Mouse (Mus musculus) urinary bladder, adult 18-20 months (tissue): Measurements from ENCODE around the gene Smyd5.
"Not testable (repeated sequence)": the region's sequence is repeated elsewhere in the genome, so short reads cannot be mapped to it uniquely, and the experiment has no call there.

Experiments
- DNase-seq, 2 experiments: peaks; one replicate each; pipeline ENCODE4 v3.0.0; 2022; ENCODE audit warnings: low spot score in 2 of 2, mixed read lengths in 2 of 2

The Smyd5 gene

DNA sequence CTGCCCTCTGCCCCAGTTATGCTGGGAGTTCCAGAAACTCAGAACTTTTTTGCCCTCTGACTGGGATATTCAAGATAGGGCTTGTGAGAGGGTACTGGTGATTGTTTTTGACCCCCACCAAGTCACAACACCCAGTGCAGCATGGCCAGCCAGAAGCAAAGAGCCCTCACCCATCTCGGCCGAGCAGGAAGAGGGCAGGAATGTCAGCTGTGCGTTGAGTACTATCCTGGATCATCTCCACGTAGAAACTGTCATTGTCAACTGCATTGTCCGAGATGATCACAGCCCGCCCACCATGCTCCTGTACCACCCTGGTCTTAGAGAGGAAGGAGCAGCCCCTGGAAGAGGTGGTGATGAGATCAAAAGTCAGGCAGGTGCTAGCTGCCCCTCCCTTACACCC is 15.6 kb downstream of the Smyd5 start:
- no peak for DNase-seq

DNA sequence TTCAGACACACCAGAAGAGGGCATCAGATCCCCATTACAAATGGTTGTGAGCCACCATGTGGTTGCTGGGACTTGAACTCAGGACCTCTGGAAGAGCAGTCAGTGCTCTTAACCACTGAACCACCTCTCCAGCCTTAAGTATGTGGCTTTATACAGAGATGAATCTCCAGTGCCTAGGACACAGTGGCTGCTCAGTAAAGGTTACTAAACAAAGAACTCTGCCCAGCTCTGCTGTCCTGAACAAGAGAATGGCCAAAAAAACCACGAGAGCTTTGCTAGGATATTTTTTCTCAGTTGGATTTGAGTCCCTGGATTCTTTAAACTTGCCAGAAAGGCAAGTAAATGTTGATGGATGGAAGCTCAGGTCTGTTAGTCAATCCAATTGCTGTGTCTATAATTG is 18.4 kb downstream of the Smyd5 start:
- DNase-seq, result not testable (repeated sequence)

DNA sequence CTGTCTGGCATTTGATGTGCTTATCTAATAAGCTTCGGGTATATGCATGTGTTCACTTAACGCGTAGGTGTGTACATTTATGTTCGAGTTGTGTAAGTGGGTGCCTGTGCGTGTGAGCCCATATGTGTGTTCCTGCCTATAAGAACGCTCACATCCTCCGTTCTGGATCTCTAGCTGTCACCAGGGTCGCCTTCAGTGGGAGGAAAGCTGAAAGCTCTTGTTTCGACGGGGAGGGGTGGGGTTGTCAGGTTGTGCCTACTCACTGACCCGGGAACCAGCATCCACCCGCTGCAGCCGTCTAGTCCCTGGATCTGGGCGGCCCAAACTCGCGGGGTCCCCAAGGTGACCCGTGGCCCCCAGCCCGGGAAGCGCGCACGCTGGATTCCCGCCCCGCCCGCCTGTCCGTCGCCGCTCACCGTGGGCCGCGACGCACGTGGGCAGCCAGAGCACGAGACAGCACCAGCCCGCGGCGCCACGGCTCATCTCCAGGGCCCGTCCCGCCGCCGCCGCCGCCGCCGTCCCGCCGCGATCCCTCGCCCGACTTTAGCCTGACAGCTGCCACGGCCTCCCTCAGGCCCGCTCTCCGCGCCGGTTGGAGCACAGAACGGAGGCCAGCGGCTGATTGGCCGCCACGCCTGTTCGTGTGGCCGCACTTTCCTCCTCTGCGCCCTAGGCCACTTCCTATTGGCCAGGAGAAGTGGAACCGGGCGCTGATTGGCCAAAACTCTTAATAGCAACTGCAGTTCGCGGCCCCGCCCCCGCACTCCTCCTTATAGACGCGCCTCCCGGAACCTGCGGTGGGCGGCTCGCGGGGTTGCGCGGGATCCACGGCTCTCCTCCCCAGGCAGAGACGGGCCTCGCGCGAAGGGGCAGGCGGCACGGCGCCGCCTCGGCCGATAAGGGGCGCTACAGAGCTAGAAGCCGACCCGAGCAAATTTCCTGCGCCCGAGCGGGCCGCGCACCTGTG is 19.2 kb downstream of the Smyd5 start, which contains the start of gene Cct7:
TSS of gene Cct7 (plus strand) at position 818 of the 967 bp plus-strand sequence.
- DNase-seq, result peak in 1 of 2 experiments; percentile 97

DNA sequence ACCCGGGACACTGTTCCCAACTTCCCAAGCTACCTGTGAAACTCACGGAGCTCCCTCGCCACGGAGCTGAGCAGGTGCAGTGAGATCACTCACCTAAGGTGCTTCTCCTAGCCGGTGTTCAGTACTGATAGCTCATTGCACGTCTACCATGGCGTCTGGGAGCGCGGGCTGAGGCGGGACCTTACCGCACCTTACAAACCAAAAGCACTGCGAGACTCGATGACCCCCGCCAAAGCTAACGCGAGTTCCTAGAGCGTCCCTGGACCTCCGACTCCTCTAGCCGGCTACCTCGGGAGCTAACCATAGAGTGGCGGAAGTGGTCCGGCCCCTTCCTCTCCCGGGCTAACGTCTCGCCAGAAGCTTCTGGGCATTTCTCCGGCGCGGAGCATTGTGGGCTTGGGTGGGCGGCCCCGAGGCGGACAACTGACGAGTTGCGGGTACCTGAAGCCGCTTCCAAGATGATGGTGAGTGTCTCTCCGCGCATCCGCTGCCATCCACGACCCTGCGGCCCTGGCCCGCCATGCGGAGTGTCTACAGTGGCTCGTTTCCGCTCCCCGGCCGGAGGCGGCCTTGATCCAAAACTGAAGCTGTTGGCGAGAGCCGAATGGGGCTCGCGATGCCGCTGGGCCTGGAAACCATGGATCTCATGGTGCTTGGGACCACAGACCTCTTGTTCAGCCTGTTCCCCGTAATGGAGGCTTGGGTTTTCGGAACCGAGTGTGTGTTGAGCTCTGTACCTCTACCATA is 20.0 kb downstream of the Smyd5 start, which contains the start of gene Pradc1:
TSS of gene Pradc1 (minus strand) at position 307 of the 747 bp plus-strand sequence.
- peak; percentile 97 for DNase-seq

DNA sequence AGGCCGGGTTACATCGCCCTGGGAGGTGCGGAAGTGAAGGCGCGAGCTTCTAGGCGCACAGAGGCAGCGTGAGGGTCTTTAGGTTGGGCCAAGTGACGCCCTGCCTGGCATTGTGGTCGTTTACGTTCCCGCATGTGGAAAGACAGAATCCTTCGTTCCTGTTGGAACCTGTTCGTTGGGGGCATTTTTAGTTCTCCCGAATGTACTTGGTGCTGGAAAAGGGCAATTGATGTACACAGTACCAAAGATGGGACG is 20.5 kb downstream of the Smyd5 start:
- no peak for DNase-seq

DNA sequence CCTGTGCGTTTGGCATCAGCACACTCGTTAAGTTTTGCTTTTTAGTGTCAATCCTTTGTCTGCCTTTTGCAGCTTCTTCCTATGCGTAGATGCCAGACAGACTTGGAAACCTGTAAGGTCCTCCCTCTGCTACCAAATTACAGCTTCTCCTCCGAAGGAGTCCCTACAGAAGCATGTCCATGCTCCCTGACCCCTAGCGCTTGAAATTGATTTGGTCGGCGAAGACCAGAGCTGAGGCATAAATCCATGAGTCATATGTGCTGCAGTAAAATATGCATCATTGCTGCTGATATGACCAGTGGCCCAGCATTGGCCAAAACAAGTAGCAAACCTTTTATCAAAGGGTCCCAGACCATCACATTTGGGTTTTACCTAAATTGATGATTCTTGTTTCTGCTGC is 21.0 kb downstream of the Smyd5 start:
- DNase-seq, result no peak

DNA sequence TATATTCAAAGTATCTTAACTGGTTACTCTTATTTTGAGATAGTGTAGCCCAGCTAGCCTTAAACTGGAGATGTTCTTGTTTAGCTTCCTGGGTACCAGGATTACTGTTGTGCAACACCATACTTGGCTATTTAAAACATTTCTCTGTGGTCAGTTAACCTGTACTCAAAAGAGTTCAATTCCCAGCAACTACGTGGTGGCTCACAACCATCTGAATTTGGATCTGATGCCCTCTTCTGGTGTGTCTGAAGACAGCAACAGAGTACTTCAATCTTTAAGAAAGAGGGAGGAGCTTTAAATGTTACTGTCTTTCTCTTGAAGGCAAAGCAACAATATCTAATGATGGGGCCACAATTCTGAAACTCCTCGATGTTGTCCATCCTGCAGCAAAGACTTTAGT is 27.8 kb downstream of the Smyd5 start:
- DNase-seq, result no peak

DNA sequence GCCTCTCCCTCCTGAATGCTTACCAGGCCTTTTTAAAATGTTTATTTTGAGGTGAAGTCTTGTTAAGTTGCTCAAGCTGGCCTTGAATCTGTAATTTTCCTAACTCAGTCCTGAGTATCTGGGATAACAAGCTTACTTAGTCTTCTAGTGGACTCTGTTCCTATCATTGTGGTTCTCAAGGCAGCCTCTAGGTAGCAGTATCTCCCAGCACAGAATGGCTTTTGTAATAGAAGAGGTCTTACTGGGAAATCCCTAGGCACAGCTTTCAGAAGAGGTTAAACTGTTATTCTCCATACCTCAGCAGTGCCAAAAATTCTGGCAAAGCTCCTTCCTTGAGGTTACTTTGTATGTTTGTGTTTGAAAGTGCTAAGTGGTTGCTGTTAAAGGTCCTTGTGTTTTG is 33.6 kb downstream of the Smyd5 start:
- no peak for DNase-seq

DNA sequence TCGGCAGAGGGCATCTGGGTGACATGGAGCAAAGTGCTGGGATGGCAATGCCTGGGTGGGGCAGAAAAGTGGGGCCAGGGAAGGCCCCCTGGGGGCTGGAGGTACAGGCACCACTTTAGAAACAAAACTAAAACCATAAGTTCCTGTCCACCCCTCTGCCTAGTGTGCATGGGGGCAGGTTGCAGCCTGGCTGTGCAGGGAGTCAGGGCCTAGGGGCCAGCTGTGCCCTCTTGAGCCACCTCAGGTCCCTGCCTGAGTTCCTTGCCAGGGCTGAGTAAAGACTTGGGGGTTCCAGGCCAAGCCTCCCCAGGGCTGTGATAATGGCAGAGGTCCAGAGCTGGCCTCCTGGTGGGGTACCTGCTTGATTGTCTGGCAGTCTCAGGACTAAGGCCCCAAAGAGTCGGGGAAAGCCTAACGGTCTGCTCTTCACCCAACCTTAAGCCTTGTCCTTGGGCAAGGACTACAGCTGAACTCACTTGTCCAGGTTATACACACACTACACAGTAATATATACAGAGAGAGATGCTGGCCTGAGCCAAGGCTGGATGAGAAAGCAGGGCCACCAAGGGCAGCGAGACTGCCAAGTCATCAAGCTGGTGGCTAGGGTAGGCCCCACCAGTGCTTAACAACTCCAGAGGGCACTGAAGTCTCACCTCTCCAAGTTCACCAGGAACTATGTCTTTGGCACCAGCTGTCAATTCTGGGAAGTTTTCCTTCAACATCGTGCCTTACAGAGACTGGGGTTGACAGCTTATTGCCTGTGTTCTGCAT is 38.1 kb downstream of the Smyd5 start:
- DNase-seq, result no peak

DNA sequence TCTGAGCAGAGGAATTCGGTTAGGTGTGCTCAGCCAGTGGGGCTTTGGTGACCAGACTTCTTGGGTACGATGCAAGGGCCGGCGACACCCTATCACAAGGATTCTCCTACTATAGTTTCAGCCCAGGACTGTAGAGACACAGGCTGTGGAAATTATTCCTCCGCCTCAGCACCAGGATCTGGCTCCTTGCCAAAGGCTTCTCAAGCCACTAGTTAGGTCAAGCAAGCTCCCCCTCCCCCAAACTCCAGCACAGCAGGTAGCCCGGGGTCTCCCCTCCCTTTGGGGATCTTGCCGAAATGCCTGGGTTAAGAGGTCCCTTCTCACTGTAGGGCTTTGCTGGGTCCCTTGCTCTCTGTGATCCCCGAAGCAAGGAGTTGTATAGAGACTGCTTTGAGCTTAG is 40.2 kb downstream of the Smyd5 start:
- DNase-seq, result no peak

DNA sequence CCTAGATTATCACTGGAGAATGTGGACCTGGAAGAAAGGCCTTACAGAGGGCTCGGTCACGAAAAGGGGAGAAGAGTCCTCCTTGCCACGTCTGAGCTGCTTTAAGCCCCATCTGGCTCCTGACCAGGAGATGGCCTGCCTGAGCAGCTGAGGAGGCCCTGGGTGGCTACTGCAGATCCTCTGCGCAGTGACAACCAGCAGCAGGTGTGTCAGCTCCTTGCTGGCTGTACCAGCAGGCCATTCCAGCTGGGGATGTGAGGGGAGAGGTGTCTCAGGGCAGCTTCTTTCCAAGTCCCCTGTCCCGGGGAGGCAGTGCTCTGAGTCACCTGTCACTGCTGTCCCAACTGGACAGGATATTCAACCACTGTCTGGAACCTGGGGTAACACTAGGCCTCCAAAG is 40.8 kb downstream of the Smyd5 start:
- no peak for DNase-seq

DNA sequence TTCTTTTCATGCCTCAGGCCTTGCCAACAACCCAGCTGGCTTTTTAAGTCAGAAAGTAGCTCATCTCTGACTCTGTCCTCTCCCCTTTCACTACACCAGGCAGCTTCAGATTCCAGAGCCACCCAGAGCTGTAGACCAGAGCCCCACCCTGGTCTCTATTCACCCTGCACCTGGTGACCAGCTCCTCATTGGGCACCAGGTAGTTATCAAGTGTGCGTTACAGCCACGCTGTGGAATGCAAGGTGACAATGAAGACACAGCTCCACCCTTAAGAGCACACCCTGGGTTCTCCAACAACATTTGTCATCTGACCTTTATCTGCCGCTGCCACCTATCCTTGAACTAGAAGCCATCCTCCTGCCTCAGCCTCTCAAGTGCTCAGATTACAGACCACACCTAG is 43.8 kb downstream of the Smyd5 start:
- DNase-seq, result no peak

DNA sequence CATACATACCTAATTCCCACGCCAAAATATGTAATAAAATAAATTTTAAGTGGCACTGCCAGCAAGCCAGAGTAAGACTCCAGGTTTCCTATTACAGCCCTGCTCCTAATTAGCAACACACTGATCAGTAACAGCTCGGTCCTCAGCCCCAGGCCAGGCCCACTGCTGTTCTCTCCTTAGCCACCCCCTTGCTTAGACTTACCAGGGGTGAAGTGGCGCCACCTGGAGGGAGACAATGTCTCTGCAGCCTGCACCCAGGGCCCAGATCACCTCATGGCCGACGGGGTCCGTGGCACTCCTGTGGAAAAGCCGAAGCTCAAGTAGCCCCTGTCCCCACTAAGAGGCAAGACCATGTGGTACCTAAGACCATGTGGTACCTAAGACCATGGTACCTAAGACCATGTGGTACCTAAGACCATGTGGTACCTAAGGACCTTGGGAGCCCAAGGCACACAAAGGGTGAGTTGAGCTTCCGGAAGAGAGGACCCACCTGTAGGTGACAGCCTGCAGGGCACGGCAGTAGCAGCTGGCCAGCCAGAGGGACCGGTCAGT is 45.7 kb downstream of the Smyd5 start:
- DNase-seq, result no peak

DNA sequence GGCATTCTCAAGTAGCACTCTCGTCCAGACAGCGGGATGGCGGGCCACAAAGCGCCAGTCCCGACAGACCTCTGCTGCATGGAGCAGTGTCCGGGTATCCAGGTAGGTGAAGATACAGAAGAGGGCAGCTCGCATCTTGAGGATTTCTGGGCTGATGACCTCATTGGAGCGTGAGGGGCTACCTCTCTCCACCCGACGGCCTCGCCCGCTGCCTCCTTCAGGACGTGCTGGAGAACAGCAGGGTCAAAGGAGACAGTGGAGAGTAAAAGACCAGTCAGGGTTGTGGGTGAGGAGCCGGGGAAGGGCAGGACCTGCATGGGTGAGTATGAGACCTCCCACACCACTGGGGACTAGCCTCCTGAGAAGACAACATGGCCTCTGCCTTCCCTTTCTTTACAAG is 46.6 kb downstream of the Smyd5 start:
- no peak for DNase-seq

DNA sequence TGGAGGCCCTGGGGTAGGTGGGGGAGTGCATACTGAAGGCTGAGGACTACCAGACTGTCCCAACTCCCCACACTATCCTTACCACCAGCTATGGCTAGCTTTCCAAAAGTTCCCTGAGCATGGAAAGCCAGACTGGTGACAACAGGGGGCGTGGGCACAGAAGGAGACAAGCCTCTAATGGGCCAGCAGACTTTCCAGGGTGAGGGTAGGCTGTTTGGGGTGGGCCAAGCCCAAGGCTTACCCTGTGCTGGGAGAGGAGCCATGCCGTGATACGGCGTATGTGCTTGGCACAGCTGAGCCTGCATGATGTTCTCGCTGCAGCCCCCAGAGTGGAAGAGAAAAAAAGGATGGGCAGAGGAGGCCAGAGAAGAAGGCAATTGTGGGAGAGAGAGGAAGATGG is 48.2 kb downstream of the Smyd5 start:
- DNase-seq, result no peak

DNA sequence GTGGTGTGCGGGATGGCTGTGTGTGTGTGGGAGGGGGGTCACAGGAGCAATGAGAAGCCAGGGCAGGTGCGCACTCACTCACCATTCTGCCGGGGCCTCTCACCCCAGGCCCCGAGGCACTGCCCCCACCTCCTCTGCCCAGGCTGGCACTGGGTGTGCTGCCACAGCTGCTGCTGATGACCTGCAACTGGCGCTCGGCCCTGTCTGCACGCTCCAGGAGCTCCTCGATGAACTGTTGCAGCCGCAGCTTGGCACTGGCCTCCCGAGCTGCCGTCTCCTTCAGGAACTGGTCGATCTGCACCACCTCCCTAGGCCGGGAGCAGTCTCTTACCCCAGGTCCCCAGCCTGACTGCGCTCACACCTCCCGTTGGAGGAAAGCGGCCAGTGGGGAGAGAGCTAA is 48.9 kb downstream of the Smyd5 start:
- no peak for DNase-seq

DNA sequence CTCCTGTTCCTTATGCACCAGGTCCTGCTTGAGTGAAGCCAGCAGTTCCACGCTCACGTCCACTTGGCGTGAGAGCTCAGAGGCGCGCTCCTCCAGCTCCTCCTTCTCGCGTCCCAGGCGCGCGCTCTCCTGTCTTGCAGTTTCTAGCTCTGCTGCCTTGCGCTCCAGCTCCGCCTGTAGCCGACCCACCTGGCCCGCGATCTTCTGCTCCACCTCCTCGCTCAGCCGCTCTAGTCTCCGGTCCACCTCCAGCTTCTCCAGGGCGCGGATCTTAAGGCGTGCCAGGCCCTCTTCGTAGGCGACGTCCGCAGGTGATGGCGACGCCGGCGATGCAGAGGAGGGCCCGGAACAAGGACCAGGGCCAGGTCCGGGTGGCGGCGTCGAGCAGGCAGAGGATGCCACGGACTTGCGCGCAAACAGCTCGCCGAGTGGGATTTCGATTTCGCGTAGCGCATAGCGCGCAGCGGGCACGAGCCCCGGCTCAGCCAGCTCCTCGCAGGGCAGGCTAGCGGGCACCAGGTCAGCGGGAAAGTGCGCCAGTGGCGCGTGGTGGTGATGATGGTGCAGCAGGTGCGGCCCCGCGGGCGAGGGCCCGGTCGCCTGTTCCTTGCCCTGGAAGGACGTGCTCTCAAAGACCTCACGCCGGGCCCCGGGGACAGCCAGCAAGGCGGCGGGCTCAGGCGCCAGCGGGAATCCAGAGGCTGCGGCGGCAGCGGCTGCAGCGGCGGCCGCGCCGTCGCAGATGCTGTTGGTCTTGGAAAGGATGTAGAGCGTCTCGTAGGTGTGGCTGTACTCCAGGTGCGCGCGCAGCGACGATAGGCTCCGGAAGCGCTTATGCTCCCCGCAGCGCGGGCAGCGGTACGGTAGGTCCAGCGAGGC is 52.3 kb downstream of the Smyd5 start:
- DNase-seq, result no peak

DNA sequence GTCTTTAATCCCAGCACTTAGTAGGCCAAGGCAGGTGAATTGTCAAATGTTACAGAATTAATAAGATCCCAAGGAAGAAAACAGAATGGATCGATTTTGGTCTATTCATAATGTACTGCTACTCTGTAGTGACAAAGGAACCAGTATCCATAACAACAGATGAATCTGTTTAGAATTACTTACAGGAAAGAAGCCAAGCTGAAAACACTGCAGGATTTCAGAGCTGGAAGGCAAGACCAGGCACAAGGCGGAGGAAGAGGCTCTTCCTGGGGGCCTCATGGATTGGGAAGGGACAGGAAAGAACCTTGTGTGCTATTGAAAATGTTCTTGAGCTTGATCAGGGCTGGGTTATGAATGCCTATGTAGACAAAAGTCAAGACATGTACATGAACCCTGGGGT is 53.9 kb downstream of the Smyd5 start:
- DNase-seq, result no peak

DNA sequence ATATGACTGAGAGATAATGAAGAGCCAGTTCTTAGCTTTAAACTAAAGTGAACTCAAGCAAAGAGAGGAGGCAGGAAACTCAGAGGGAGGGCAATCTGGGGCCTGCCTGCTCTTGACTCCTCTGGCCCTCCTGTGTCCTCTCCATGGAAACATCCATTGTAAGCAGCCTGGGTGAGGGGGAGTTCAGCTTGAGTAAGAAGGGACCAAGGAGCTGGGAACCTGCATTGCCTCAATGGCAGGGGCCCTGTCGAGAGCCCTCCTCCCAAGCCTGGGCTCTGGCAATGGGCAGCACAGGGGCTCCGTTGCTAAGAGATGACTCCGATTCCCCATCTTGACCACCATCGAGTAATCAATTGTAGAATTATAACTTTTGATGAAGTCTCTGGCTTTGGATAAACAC is 56.7 kb downstream of the Smyd5 start:
- DNase-seq, result no peak

DNA sequence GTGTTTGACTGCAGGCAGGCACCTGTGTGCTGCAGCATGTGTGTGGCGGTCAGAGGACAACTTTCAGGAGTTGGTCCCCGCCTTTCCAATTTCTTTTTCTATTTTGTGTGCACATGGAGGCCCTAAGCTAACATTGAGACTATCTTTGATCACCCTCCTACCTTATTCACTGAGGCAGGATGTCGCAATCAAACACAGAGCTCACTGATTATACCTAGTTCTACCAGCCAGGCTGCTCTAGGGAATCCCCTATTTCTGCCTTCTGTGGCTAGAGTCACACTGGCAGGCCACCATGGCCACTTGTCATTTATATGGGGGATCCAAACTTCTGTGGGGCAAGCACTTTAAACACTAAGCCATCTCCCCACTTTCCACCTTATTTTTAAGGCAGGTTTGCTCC is 57.9 kb downstream of the Smyd5 start:
- no peak for DNase-seq

DNA sequence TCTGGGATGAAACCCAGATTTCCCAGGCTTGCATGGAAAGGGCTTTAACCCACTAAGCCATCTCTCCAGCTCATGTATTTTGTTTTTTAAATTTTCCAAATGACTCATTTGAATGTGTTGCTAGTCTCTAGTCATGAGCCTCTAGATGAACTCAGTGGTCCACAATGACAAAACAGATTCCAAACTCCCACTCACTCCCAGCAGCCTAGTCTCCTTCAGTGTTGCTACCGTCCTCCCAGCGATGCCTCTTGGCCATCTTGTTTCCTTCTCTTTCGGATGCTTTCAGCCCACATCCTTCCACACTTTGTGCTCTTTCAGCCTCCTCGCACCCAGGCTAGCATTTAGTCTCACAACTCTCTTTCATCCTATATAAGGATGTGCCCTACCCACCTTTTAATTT is 58.5 kb downstream of the Smyd5 start:
- no peak for DNase-seq
